Mouse (Mus musculus) fibroblast of lung, adult 2 months (primary cell): ENCODE results near the gene Tmem51.

Experiments used
- DNase-seq: peaks from one replicate; pipeline ENCODE4 v3.0.0-alpha.2; 2011; ENCODE audit warnings: low read depth

Gene Tmem51

DNA sequence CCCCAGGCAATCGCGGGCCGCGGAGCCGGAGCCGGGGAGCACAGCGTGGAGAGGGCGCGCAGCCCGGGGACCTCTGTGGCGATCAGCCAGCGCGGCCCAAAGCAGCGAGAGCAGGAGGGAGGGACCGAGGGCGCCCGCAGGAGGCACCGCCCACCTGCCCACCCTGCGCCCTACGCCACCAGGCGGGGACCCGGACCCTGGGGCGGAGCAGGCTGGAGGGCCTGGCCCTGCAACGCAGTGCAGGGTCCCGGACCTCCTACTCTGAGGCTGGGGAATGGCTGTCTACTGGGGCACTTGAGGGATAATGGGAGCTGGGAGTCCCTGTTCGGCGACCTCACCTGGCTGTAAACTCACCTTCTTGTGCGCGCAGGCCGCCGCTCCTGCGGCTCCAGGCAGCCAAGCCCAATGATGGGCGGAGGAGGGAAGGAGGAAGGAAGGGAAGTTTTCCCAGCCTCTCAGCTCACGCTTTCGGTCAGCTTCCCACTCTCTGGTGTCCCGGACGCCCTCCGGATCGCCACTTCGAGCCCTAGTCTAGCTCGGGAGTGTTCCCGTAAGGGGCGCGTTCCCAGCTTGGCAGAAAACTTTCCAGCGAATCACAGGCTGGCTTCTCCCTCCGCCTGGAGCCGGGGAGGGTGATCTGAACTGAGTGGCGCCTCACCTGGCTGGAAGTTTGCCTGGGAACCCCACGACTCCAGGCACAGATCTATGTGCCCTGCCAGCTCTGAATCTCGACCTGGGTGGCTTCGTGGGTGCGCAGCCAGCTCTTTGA is at the start of gene Tmem51:
TSS of gene Tmem51 (minus strand) at position 174 of the 769 bp plus-strand sequence.
- DNase-seq, result no peak

DNA sequence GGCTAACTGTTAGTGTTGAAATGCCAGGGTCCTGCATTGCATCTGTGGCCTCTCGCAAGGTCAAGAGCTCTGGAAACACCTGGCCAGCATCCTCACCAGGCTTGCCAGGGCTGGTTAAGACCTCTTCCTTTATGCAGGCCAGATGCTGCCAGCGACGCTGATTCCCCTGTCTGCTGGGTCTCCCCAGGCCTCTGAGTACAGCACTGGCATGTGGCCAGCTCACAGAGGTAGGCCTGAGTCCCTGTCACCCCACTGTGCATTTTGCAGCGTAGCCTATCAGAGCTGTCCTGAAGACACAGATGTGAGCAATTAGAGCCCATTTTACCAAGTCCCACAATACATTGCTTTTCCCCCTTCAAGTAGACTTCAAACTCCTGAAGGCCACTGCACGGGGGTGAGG is 46.1 kb upstream of the Tmem51 start:
- DNase-seq, result no peak

DNA sequence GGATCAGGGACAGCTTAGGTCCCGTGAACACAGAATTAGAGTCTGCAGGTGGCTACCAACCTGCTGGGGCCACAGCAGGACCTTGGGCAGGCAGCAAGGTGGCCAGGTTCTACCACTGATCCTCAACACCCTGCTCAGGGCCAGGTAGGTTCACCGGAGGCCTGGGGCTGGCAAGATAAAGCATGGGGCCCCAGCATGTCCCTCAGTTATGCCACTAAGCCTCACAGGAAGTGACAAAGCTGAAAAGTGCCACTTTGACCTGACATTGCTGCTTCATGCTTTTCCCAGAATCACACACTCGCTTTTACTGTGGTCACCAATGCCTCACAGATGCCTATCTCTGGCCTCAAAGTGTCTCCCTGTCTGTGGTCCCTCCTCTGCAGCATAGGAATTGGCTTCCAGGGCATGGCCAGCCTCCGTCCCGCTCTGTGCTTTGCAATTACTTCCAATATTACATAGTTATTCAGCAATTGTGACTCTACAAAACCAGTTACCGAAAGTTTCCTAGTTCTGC is 43.2 kb upstream of the Tmem51 start:
- DNase-seq, result no peak

GRCm38 (mm10) chr4:142126641-142127274 is 42.7 kb upstream of the Tmem51 start:
- DNase-seq, result no peak

DNA sequence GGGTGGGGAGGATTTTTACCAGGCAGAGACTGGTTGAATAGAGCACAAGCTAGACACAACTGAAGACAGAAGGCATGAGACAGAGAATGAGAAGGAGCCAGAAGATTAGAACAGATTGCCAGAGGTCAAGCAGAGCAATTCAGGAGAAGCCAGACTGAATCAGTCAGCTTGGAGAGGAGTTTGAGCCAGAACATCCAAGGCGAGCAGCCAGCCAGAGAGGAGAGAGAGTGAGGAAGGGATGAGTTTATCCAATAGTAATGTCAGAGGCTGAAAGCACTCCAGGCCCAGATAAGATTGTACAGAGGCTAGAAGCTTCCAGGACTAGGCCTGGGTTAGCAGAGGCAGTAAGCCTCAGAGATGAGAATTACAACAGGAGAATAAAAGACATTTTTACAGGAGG is 37.1 kb upstream of the Tmem51 start:
- DNase-seq, result no peak

DNA sequence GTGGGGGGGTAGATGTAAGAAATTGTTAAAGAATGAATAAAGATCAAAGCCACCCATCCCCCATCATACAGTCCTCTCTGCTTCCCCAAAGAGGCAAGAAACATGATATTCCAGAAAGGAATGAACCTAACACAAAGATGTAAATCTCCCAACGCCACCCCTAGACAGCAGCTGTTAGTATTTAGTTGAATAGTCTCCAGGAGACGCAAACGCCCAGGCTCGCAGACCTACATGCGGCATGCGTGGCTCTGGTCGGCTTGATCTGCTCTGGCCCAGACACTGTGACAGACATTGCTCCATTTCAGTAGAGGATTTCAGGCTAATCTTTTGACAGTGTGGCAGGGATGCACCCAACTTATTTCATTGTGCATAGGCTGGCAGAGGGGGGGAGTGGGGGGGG is 34.4 kb upstream of the Tmem51 start:
- DNase-seq, result no peak

GRCm38 (mm10) chr4:142117993-142118392 is 33.9 kb upstream of the Tmem51 start:
- no peak for DNase-seq

DNA sequence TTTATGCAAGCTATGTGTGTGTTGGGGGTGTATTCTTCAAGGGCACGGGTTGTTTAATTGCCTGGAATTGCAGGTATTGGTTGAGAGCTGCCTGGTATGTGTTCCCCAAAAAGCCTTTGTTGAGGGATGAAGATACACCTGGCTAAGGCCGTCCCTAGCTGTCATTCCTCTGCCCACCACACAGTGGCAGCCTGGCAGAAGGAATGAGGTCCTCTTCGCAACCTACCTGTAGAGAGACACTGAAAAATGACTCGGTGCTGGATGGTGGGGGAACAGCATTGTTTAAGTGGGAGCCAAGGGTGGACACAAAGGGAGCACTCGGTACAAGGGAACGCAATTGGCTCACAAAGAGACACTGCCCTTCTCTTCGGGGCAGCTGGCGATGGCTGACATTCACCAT is 29.2 kb upstream of the Tmem51 start:
- DNase-seq, result no peak

- DNase-seq, result peak; percentile 7
Measured at GRCm38 (mm10) chr4:142103081-142103671, 19.1 kb upstream of the Tmem51 start.

- DNase-seq, result peak; percentile 57
Measured at GRCm38 (mm10) chr4:142098303-142098702, 14.2 kb upstream of the Tmem51 start.

DNA sequence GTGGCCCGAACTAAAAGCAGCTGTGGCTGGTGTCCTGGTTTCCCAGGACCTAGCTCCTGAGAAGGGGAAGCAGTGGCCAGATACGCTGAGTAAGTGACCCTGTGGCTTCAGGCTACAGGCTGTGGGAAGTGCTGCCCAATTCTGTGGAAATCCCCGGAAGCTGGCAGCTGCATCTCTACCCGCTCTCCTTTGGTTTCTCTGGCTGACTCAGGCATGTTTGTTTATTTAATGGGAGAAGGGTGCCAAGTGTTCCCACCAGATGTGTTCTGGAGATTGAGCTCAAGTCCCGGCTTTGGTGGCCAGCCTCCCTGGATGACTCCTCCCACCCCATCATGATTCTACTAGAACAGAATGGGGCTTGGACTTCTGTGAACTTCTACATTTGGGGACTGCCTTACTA is 13.8 kb upstream of the Tmem51 start:
- DNase-seq, result peak; percentile 96

DNA sequence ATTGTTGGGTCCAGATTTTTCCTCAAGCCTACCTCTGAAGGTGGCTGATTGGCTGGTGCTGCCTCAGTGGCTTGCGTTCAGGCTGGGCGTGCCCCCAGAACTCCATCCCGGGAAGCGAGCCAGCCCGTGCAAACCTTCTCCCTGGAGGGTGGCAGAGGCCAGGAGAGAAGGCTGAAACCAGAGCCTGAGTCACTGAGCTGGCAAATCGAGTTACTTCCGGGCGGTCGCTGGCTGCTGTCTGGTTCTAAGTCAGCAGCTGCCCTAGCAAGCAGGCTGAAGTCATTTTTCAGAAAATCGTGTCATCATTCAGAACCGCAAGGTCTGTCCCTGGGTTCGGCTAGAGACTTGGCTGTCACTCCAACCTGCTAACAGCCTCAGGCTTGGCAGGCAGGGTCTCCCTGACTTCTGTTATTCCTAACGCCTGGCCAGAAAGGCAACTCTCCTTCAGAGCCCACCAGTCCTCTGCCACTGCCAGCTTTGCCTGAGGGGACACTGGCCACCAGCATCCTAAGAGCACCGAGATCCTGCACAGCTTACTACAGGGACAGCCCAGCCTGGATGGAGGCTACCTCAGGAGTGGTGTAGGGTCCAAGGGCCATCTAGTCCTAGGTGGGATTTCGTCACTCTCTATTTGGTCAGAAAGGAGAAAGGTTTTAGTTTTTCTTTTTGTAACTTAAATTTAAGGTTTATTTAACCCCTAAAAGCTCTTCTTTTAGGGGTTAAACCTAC is 11.6 kb upstream of the Tmem51 start:
- DNase-seq, result peak; percentile 88

GRCm38 (mm10) chr4:142094386-142094785 is 10.3 kb upstream of the Tmem51 start:
- DNase-seq, result no peak

GRCm38 (mm10) chr4:142091100-142091499 is 7.0 kb upstream of the Tmem51 start:
- no peak for DNase-seq

- DNase-seq, result no peak
Measured at GRCm38 (mm10) chr4:142089966-142090365, 5.9 kb upstream of the Tmem51 start.

GRCm38 (mm10) chr4:142088836-142089235 is 4.7 kb upstream of the Tmem51 start:
- DNase-seq, result no peak

- no peak for DNase-seq
Measured at GRCm38 (mm10) chr4:142088409-142088808, 4.3 kb upstream of the Tmem51 start.

GRCm38 (mm10) chr4:142084936-142085563 is 946 bp upstream of the Tmem51 start:
- DNase-seq, result no peak

DNA sequence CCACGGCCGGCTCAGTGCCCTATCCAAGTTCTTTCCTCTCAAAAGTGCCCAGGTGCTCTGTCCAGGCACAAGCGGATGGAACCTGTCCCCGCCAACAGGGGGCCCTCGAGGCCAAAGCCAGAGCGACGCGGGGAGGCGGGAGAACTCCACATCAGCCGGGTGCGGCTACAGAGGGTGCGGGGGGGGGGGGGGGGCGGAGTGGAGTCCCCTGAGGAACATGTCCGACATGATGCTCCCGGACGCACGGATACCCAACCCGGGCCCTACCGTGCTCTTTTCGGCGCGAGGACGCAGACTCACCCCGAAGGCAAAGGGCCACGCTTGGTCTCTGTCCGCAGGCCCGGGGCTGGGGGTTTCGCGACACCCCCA is 358 bp downstream of the Tmem51 start:
- DNase-seq, result no peak

- DNase-seq, result no peak
Measured at GRCm38 (mm10) chr4:142083193-142083592, 911 bp downstream of the Tmem51 start.

DNA sequence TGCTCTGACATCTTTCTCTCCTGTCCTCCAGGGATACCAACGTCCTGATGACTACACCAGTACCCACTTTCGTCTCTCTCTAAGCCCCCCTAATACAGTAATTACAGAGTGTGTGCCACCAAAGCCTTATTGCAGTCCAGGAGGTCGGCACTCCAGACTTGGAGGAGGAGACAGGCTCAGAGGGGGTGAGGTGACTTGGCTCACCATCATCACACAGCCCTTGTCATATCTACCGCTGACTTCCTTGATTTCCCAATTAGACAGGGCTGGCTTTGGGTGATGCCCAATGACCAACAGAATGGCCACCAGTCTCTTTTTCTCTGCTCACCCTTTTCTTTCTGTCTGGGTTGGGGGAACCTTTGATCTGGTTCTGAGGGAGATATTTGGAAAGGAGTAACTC is 1.4 kb downstream of the Tmem51 start:
- no peak for DNase-seq
